Mouse (Mus musculus): ENCODE measurements around the gene Aak1.
"Not testable (repeated sequence)": the region's sequence is repeated elsewhere in the genome, so short reads cannot be mapped to it uniquely, and the experiment has no call there.

The Aak1 gene

GRCm38 (mm10) chr6:86843636-86844035 lies 5.7 kb upstream of the Aak1 start:
- no peak for DNase-seq

- DNase-seq: no peak
Observed at GRCm38 (mm10) chr6:86846467-86846866, 2.9 kb upstream of the Aak1 start.

GRCm38 (mm10) chr6:86847816-86848215 lies 1.5 kb upstream of the Aak1 start:
- no peak for DNase-seq

GRCm38 (mm10) chr6:86848580-86848914 lies 770 bp upstream of the Aak1 start:
- no peak for DNase-seq

GRCm38 (mm10) chr6:86849692-86850445 lies 552 bp downstream of the Aak1 start:
- no peak for DNase-seq

GRCm38 (mm10) chr6:86850588-86850987 lies 1.3 kb downstream of the Aak1 start:
- DNase-seq: no peak

- no peak for DNase-seq
Observed at GRCm38 (mm10) chr6:86851561-86851960, 2.2 kb downstream of the Aak1 start.

GRCm38 (mm10) chr6:86853928-86854327 lies 4.6 kb downstream of the Aak1 start:
- no peak for DNase-seq

GRCm38 (mm10) chr6:86854941-86855340 lies 5.6 kb downstream of the Aak1 start:
- DNase-seq: no peak

- no peak for DNase-seq
Observed at GRCm38 (mm10) chr6:86858606-86859005, 9.3 kb downstream of the Aak1 start.

GRCm38 (mm10) chr6:86860732-86861463 lies 11.6 kb downstream of the Aak1 start:
- no peak for DNase-seq

GRCm38 (mm10) chr6:86864358-86864757 lies 15.0 kb downstream of the Aak1 start:
- no peak for DNase-seq

GRCm38 (mm10) chr6:86870335-86870734 lies 21.0 kb downstream of the Aak1 start:
- DNase-seq: no peak

- no peak for DNase-seq
Observed at GRCm38 (mm10) chr6:86871783-86872182, 22.5 kb downstream of the Aak1 start.

- DNase-seq: no peak
Observed at GRCm38 (mm10) chr6:86874711-86875375, 25.5 kb downstream of the Aak1 start.

- DNase-seq: no peak
Observed at GRCm38 (mm10) chr6:86876451-86876850, 27.1 kb downstream of the Aak1 start.

- DNase-seq: not testable (repeated sequence)
Observed at GRCm38 (mm10) chr6:86878656-86879055, 29.3 kb downstream of the Aak1 start.

- peak; percentile 34 for DNase-seq
Observed at GRCm38 (mm10) chr6:86879314-86879713, 30.0 kb downstream of the Aak1 start.

- no peak for DNase-seq
Observed at GRCm38 (mm10) chr6:86884230-86884629, 34.9 kb downstream of the Aak1 start.

GRCm38 (mm10) chr6:86884746-86885145 lies 35.4 kb downstream of the Aak1 start:
- no peak for DNase-seq

- no peak for DNase-seq
Observed at GRCm38 (mm10) chr6:86885816-86886529, 36.7 kb downstream of the Aak1 start.

- DNase-seq: no peak
Observed at GRCm38 (mm10) chr6:86886803-86887202, 37.5 kb downstream of the Aak1 start.

GRCm38 (mm10) chr6:86897520-86897919 lies 48.2 kb downstream of the Aak1 start:
- DNase-seq: no peak
